ENCODE assay signal across 8 mouse cellular contexts in genomic region chr19:15667889-15668623, GRCm38 (mm10).
A peak's percentile ranks its signal among the peaks of the same experiment; 100 is the strongest.
DNase-seq lines count a peak whose midpoint lies in the region; ATAC-seq and TF ChIP-seq lines count a peak whose summit lies in the region.

No protein-coding gene starts in this region.

- H3K4me1 ChIP-seq in liver, adult 2 months (ENCODE audit: control insufficient read depth, insufficient read depth, low read length) = no peaks in the 10 kb centered on the region; the same call in 1 of the 2 replicates
- H3K4me1 ChIP-seq in liver, embryonic 12.5 days = no peaks in the 10 kb centered on the region

- H3K4me3 ChIP-seq in liver, adult 2 months (ENCODE audit: insufficient read depth, low read depth, low read length) = no peak overlapping the region
- H3K4me3 ChIP-seq in liver, embryonic 12.5 days = no peak overlapping the region

- no peak overlapping the region for H3K9ac ChIP-seq in liver, adult 2 months (ENCODE audit: low read depth, low read length)
- no peak overlapping the region for H3K9ac ChIP-seq in liver, embryonic 12.5 days

- no peak for TF ChIP-seq CTCF in liver, adult 2 months (IDR thresholded peaks at IDR 0.05; ENCODE audit: low read depth, low read length)

- H3K79me2 ChIP-seq in liver, adult 2 months (ENCODE audit: control insufficient read depth, insufficient read depth, low read length) = no peaks in the 10 kb centered on the region

- no peak overlapping the region for H3K27ac ChIP-seq in liver, adult 2 months (replicated peaks; ENCODE audit: insufficient read depth, low read depth, low read length)
- no peak overlapping the region for H3K27ac ChIP-seq in liver, embryonic 12.5 days

- no peak for ATAC-seq in liver, embryonic 12.5 days

- 61% methylated on average over 13 of the region's 13 CpGs for WGBS in liver, adult 2 months
- WGBS in liver, embryonic 12.5 days (ENCODE audit: insufficient replicate concordance) = 54% methylated on average over 13 of the region's 13 CpGs

- H3K36me3 ChIP-seq in liver, adult 2 months (ENCODE audit: control insufficient read depth, insufficient read depth, low read length) = no peaks in the 10 kb centered on the region
- no peaks in the 10 kb centered on the region for H3K36me3 ChIP-seq in liver, embryonic 12.5 days

- TF ChIP-seq POLR2A in liver, adult 2 months (IDR thresholded peaks at IDR 0.05; ENCODE audit: extremely low read depth, insufficient read depth, low read length) = no peak

- no peaks in the 10 kb centered on the region for H3K9me3 ChIP-seq in liver, embryonic 12.5 days (replicated peaks)

- H3K4me2 ChIP-seq in liver, embryonic 12.5 days = no peak overlapping the region

- no peaks in the 10 kb centered on the region for H3K27me3 ChIP-seq in liver, adult 2 months (ENCODE audit: control insufficient read depth, insufficient read depth, low read length)
- no peaks in the 10 kb centered on the region for H3K27me3 ChIP-seq in liver, embryonic 12.5 days (replicated peaks)

- peak; percentile 13 for DNase-seq in liver, adult 2 months (ENCODE audit: extremely low read depth, low read depth, low spot score)
- DNase-seq in cerebellum, adult 9-11 months = peak; percentile 34
- peak; percentile 28 for DNase-seq in gastrocnemius, postnatal 10 days
- peak; percentile 48 to 59 for DNase-seq in kidney, postnatal 4 days
- DNase-seq in skeletal muscle tissue, adult 2 months (ENCODE audit: low read depth, low spot score) = peak; percentile 52
- no peak for DNase-seq in natural killer cell, adult 2 months (ENCODE audit: low spot score in 2 of 2)
- DNase-seq in thymus, postnatal 14 days = no peak

Comparison
In these comparisons a context has a peak if more than half of its experiments do, and no peak if none do; other contexts are left out.
1. DNase-seq: peak in liver, adult 2 months (single experiment), cerebellum, adult 9-11 months (single experiment), gastrocnemius, postnatal 10 days (single experiment), kidney, postnatal 4 days (2 of 2) and skeletal muscle tissue, adult 2 months (single experiment); none in natural killer cell, adult 2 months (0 of 2) and thymus, postnatal 14 days (single experiment).